Mouse (Mus musculus): ENCODE results near the gene Reps1. TPM values are rescaled to one million over a fixed set of nuclear protein-coding genes. Genes with fewer than 3 reads are reported as not detected.

The Reps1 gene
- total and polyA plus RNA-seq, 2 experiments from 2014 or later, result 13.3 to 64.3 TPM

DNA sequence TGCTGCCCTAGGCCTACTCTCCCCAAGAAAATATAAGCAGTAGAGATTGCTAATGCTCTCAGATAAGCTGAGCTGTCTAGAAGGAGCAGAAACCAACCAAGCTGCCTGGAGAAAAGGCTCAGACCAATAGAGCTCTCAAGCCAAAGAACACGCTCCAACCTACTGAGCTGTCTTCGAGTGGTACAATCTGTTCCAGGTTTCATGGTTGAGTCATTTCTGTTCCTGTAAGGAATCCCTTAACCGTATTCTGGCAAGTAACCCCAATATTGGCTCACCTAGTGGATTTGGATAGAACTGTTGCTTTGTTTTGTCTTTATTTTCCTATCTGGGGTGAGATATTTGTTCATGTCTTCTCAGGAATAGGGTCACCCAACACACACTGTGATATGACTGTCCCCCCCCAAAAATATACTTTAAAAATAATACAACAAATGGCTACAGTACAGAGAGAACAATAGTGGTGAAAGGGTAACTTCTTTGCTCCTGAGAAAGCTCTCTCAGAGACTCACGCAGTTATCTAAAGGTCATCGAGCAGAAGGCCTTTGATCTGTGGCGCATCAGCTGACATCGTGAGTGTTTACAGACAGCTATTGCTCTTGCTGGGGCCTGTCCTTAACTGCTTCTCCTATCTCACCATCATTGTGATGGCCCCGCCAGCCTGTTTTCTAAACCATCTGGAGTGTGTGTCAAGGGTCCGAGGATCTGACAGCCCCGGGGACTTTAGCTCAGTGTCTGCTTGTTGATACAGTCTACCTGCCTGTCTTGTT is 8.1 kb upstream of the Reps1 start:
- Histone ChIP-seq H3K4me2 (ENCODE audit: low read depth) (no peak overlapping the region), H3K4me1 (ENCODE audit: insufficient read depth) (no peaks in the 10 kb centered on the region), H3K4me3 (ENCODE audit: low read depth, low read length) (no peak overlapping the region), H3K9ac (no peak overlapping the region), H3K27me3 (ENCODE audit: insufficient read depth, low read length) (no peaks in the 10 kb centered on the region), H3K36me3 (ENCODE audit: insufficient read depth) (no peaks in the 10 kb centered on the region), H3K27ac (ENCODE audit: low read depth, low read length) (no peak overlapping the region), H3K9me3 (ENCODE audit: low read length) (no peaks in the 10 kb centered on the region)
- no peak for TF ChIP-seq CTCF (IDR thresholded peaks at IDR 0.05; ENCODE audit: low read depth)
- WGBS, result 90% methylated on average over 10 of the region's 10 CpGs
- ATAC-seq (no peak), DNase-seq (no peak)

DNA sequence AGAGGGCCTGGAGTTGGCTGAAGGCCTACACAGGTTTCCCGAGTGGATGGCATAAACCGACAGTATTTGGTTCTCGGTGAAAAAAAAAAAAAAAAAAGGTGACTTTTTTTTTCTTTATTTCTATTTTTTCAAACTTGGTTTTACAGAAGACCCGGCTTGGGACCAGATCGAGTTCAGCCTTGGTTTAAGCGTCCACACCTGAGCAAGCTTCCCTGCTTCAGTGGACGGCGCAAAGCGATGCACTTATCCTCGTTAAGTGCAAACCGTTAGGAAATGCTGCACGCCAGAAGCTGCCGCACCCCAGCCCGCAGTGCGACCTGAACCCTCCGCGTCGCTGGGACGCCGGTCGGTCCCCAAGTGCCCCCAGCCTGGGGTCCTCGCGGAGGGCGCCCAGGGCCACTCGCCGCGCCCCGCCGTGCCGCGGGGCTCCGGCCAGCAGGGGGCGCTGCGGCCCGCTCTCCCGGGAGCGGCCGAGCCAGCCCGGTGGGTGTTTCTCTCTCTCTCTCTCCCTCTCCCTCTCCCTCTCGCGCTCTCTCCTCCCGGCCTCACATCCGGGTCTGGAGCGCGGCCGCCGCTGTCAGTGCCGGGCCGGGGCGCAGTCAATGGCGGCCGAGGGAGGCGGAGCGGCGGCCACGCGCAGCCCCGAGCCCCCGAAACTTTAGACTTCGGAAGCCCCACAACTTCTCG is 509 bp upstream of the Reps1 start:
- TF ChIP-seq CTCF (IDR thresholded peaks at IDR 0.05; ENCODE audit: low read depth), result peak; percentile 64
- Histone ChIP-seq H3K4me3 (ENCODE audit: low read depth, low read length) (peak overlapping the region; percentile 90), H3K36me3 (ENCODE audit: insufficient read depth) (no peaks in the 10 kb centered on the region), H3K27me3 (ENCODE audit: insufficient read depth, low read length) (no peaks in the 10 kb centered on the region), H3K4me2 (ENCODE audit: low read depth) (peak overlapping the region; percentile 73), H3K4me1 (ENCODE audit: insufficient read depth) (peaks cover 17% of the 10 kb centered on the region), H3K9me3 (ENCODE audit: low read length) (no peaks in the 10 kb centered on the region), H3K27ac (ENCODE audit: low read depth, low read length) (peak overlapping the region; percentile 93), H3K9ac (peak overlapping the region; percentile 96)
- ATAC-seq (peak; percentile 98), DNase-seq (peak; percentile 89)
- WGBS, result 2% methylated on average over 56 of the region's 61 CpGs

DNA sequence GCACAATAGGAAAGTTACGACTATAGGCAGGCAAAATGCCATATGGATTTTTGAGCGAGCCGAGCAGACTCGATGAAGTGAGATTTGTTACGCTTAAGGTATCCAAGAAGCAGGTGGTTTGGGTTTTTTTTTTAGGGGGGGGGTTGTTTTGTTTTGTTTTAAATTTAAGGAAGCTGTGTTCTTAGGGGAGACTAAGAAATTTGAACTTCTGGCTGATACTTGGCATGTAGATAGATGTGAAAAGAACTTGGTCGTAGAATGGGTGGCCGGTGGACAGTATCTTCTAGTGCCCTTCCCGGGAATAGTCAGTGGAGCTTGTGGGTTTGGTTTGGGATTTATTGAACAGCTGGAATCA is 707 bp downstream of the Reps1 start:
- under 1% methylated on average over 8 of the region's 8 CpGs for WGBS
- peaks cover 17% of the 10 kb centered on the region for H3K4me1 ChIP-seq (ENCODE audit: insufficient read depth)
- ATAC-seq, result no peak

DNA sequence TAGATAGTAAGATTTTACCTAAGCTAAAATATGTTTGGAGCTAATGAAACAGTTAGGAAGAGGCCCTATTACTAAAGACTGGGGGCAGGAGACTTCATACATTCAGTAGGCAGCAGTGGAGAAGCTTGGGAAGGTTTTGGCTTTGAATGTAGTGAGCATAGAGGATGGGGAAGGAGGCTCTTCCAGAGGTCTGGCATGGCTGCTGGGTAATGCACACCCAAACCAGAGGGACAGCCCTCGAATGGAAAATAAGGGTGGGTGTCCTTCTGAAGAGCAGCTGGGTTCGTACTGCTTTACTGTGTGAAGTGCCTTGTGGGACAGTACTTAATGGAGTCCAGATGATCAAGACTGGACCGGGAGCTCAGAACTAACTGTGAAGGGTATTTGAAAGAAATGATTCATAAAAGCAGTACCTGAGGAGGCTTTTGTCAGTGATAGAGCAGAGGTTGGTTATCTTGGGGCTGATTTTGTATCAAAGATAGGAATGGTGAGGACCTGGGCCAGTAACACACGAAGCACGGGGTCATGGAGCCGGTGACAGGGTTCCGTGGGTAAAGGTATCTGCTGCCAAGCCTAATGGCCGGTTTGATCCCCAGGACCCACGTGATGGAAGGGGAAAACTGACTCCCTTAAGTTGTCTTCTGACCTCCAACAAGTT is 3.1 kb downstream of the Reps1 start:
- Histone ChIP-seq H3K27me3 (ENCODE audit: insufficient read depth, low read length) (no peaks in the 10 kb centered on the region), H3K4me1 (ENCODE audit: insufficient read depth) (peaks cover 17% of the 10 kb centered on the region), H3K9me3 (ENCODE audit: low read length) (no peaks in the 10 kb centered on the region), H3K9ac (no peak overlapping the region), H3K36me3 (ENCODE audit: insufficient read depth) (no peaks in the 10 kb centered on the region), H3K4me3 (ENCODE audit: low read depth, low read length) (no peak overlapping the region), H3K27ac (ENCODE audit: low read depth, low read length) (no peak overlapping the region), H3K4me2 (ENCODE audit: low read depth) (no peak overlapping the region)
- no peak for DNase-seq
- ATAC-seq, result no peak
- TF ChIP-seq CTCF (IDR thresholded peaks at IDR 0.05; ENCODE audit: low read depth), result no peak
- 90% methylated on average over 9 of the region's 9 CpGs for WGBS

More for the DNA sequence above, 707 bp downstream of the Reps1 start:
- no peak for TF ChIP-seq CTCF (IDR thresholded peaks at IDR 0.05; ENCODE audit: low read depth)
- H3K9me3 ChIP-seq (ENCODE audit: low read length), result no peaks in the 10 kb centered on the region
- peak overlapping the region; percentile 73 for H3K4me2 ChIP-seq (ENCODE audit: low read depth)
- no peaks in the 10 kb centered on the region for H3K27me3 ChIP-seq (ENCODE audit: insufficient read depth, low read length)
- peak overlapping the region; percentile 93 for H3K27ac ChIP-seq (ENCODE audit: low read depth, low read length)
- H3K36me3 ChIP-seq (ENCODE audit: insufficient read depth), result no peaks in the 10 kb centered on the region
- peak overlapping the region; percentile 96 for H3K9ac ChIP-seq
- no peak for DNase-seq
- peak overlapping the region; percentile 90 for H3K4me3 ChIP-seq (ENCODE audit: low read depth, low read length)

DNA sequence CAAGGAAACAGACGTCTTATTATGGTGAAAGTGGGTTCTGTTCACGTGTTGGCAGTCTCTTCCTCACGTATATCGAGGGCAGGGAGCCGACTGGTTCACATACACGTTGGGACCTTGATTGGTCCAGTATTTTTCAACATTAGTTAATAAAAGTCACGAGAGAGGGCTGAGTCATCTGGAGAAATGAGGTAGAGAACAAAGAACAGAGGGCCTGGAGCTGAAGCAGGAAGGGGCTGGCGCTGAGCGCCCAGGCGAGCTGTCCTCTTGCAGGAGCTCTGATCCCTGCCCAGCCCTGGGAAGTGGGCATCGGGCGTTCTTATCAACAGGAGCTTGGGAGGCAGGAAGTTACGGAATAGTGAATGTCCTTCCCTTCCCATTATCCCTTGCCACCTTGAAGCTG is 4.1 kb downstream of the Reps1 start:
- ATAC-seq (no peak), DNase-seq (no peak)
- H3K9me3 ChIP-seq (ENCODE audit: low read length), result no peaks in the 10 kb centered on the region
- no peaks in the 10 kb centered on the region for H3K27me3 ChIP-seq (ENCODE audit: insufficient read depth, low read length)
- no peak overlapping the region for H3K4me2 ChIP-seq (ENCODE audit: low read depth)
- no peak for TF ChIP-seq CTCF (IDR thresholded peaks at IDR 0.05; ENCODE audit: low read depth)
- no peaks in the 10 kb centered on the region for H3K36me3 ChIP-seq (ENCODE audit: insufficient read depth)
- H3K4me3 ChIP-seq (ENCODE audit: low read depth, low read length), result no peak overlapping the region
- WGBS, result 92% methylated on average over 13 of the region's 13 CpGs
- H3K4me1 ChIP-seq (ENCODE audit: insufficient read depth), result peaks cover 17% of the 10 kb centered on the region
- no peak overlapping the region for H3K9ac ChIP-seq
- H3K27ac ChIP-seq (ENCODE audit: low read depth, low read length), result no peak overlapping the region

DNA sequence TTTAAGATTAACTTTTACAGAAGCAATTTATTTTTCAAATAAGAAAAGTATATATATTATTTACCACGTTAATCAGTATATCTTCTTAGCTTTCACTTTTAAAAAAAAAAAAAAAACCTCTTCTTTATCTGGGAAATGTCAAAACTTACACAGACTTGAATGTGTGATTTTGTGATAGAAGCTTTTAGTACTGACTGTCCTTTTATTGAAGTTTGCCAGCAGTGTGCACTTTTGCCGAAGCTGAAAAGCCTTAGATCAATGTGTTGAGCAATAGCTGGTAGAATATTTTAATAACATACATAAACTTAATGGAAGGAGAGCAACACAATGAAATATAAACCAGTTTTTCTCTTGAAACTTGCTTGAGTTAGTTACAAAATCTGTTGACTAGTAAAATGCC is 5.1 kb downstream of the Reps1 start:
- no peak for ATAC-seq
- no peaks in the 10 kb centered on the region for H3K27me3 ChIP-seq (ENCODE audit: insufficient read depth, low read length)

DNA sequence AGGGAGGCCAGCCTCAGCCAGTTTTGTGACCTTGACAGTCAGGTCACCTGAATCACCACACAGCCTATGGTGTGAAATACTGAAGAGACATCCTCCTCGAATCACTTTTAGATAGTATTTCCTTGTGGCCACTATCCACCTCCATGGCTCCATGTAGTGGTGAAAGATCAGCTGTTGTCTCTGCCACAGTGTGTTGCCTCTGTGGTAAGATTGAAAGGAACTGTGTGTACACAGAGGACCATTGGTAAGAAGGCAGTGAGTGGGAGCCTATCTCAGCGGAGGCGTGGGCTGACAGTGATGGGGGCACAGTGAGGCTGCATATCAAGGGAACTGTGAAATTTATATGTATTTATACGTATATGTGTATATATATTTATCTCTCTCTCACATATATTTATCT is 5.9 kb downstream of the Reps1 start:
- Histone ChIP-seq H3K4me2 (ENCODE audit: low read depth) (no peak overlapping the region), H3K27ac (ENCODE audit: low read depth, low read length) (no peak overlapping the region), H3K9ac (no peak overlapping the region), H3K36me3 (ENCODE audit: insufficient read depth) (no peaks in the 10 kb centered on the region), H3K4me3 (ENCODE audit: low read depth, low read length) (no peak overlapping the region), H3K4me1 (ENCODE audit: insufficient read depth) (peaks cover 17% of the 10 kb centered on the region), H3K9me3 (ENCODE audit: low read length) (no peaks in the 10 kb centered on the region), H3K27me3 (ENCODE audit: insufficient read depth, low read length) (no peaks in the 10 kb centered on the region)
- WGBS, result 94% methylated on average over 4 of the region's 4 CpGs
- DNase-seq (no peak), ATAC-seq (no peak; the same call in 1 of the 2 replicates)
- no peak for TF ChIP-seq CTCF (IDR thresholded peaks at IDR 0.05; ENCODE audit: low read depth)

More for the DNA sequence above, 5.1 kb downstream of the Reps1 start:
- no peak overlapping the region for H3K27ac ChIP-seq (ENCODE audit: low read depth, low read length)
- H3K9ac ChIP-seq, result no peak overlapping the region
- no peaks in the 10 kb centered on the region for H3K36me3 ChIP-seq (ENCODE audit: insufficient read depth)
- no peaks in the 10 kb centered on the region for H3K9me3 ChIP-seq (ENCODE audit: low read length)
- H3K4me2 ChIP-seq (ENCODE audit: low read depth), result no peak overlapping the region
- DNase-seq, result no peak
- H3K4me1 ChIP-seq (ENCODE audit: insufficient read depth), result peaks cover 17% of the 10 kb centered on the region
- WGBS, result 81% methylated on average over 2 of the region's 2 CpGs
- no peak for TF ChIP-seq CTCF (IDR thresholded peaks at IDR 0.05; ENCODE audit: low read depth)
- no peak overlapping the region for H3K4me3 ChIP-seq (ENCODE audit: low read depth, low read length)
